Mouse (Mus musculus) liver, embryonic 14.5 days (tissue): Measurements from ENCODE around the gene Miga2. TPM values are rescaled to one million over a fixed set of nuclear protein-coding genes. Genes with fewer than 3 reads are reported as not detected.

Source experiments
- ATAC-seq: fragments of 200-750 bp; cut with Nextera tagmentation; 2 replicates; pipeline ENCODE4 v1.8.0; 2017; ENCODE audit warnings: moderate number of reproducible peaks, mild to moderate bottlenecking, moderate library complexity; ENCODE audit not compliant: insufficient read depth
- DNase-seq, 3 experiments: peaks; one replicate each; pipeline ENCODE4 v3.0.0-alpha.2; 2012 to 2013; ENCODE audit warnings: low read depth in 3 of 3, low spot score in 3 of 3
- H3K27ac ChIP-seq: fragments of 300-500 bp; sonication (generic); 2 replicates; pipeline ENCODE4 v1.5.1; 2014; ENCODE audit warnings: moderate library complexity, mild to moderate bottlenecking, control low read depth, inconsistent platforms
- H3K27me3 ChIP-seq: fragments of 300-500 bp; sonication (generic); 2 replicates; pipeline ENCODE4 v1.6.1; 2014; ENCODE audit warnings: mild to moderate bottlenecking, low read length, moderate library complexity; ENCODE audit not compliant: control insufficient read depth, insufficient read depth
- H3K36me3 ChIP-seq: fragments of 300-500 bp; sonication (generic); replicated peaks from 2 replicates; pipeline ENCODE4 v1.6.1; 2014; ENCODE audit warnings: low read depth; ENCODE audit not compliant: control insufficient read depth, insufficient read depth
- H3K4me1 ChIP-seq, 2 experiments: fragments of 200-500 bp in 1 of 2; fragments of 300-500 bp in 1 of 2; sonication (generic) in 1 of 2; replicated peaks; 2 replicates each; pipeline ENCODE4 v1.6.1; 2012 to 2014; ENCODE audit warnings: antibody characterized with exemption in 1 of 2, inconsistent platforms in 1 of 2, low read length in 1 of 2; ENCODE audit not compliant: control insufficient read depth in 2 of 2, insufficient read depth in 2 of 2
- H3K4me2 ChIP-seq: fragments of 300-500 bp; sonication (generic); 2 replicates; pipeline ENCODE4 v1.6.1; 2014; ENCODE audit warnings: low read depth, mild to moderate bottlenecking, control low read depth, moderate library complexity
- H3K4me3 ChIP-seq, 2 experiments: fragments of 200-500 bp in 1 of 2; fragments of 300-500 bp in 1 of 2; sonication (generic) in 1 of 2; 2 replicates each; pipeline ENCODE4 v1.5.1; 2012 to 2014; ENCODE audit warnings: low read depth in 2 of 2, low read length in 2 of 2, mild to moderate bottlenecking in 2 of 2, control low read depth in 1 of 2, inconsistent platforms in 1 of 2, moderate library complexity in 1 of 2; ENCODE audit not compliant: insufficient read depth in 1 of 2
- H3K9ac ChIP-seq: fragments of 300-500 bp; sonication (generic); replicated peaks from 2 replicates; pipeline ENCODE4 v1.6.1; 2014; ENCODE audit warnings: mild to moderate bottlenecking, control low read depth, moderate library complexity
- H3K9me3 ChIP-seq: fragments of 300-500 bp; sonication (generic); 2 replicates; pipeline ENCODE4 v1.6.1; 2016; ENCODE audit warnings: low read length, mixed read lengths; ENCODE audit not compliant: control insufficient read depth
- CTCF ChIP-seq: IDR thresholded peaks from 2 replicates; pipeline ENCODE4 v1.5.1; 2016; ENCODE audit warnings: antibody characterized with exemption, low read depth, control low read depth
- EP300 ChIP-seq: IDR thresholded peaks from 2 replicates; pipeline ENCODE4 v1.6.1; 2016; ENCODE audit warnings: antibody characterized with exemption, low read depth
- WGBS: fragments of 180-500 bp; shearing (Covaris S2); extraction: QIAGEN DNeasy Blood & Tissue Kit; methylation state at CpG from one replicate; pipeline ENCODE4 v1.1.7; 2014; ENCODE audit not compliant: insufficient replicate concordance; 5-methylcytosine and 5-hydroxymethylcytosine counted together
- polyA plus RNA-seq, 2 experiments: library from polyadenylated mRNA; depleted of rRNA in 1 of 2; stranded (reverse) in 1 of 2; unstranded in 1 of 2; fragments of >200 nt; fragmentation: Nextera tagmentation in 1 of 2; extraction: Ambion mirVana in 1 of 2; gene quantifications; 2 replicates each; pipeline versions ENCODE4 v1.2.1 to v1.2.3; 2012 to 2014

Gene Miga2
- polyA plus RNA-seq, 2 experiments = 5.3 to 6.9 TPM

DNA sequence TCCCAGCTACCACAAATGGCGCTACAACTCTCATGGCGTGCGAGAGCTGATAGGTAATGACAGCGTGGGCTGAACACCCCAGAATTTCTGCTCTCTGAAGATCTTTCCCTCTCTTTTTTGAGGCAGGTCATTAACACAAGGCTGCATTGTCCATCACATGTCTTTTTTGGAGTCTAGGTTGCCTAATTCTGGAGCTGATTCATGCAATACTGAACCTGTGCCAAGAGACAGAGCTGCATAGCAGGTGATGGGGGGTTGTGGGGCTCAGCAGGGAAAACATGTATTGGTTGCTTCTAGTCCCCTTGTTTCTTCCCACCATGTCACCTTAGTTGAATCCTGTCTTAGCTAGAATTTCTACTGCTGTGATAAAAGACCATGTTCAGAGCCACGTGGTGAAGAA, 38.7 kb upstream of the Miga2 start:
- DNase-seq (no peak), ATAC-seq (no peak)
- Histone ChIP-seq H3K4me1 (no peaks in the 10 kb centered on the region), H3K27me3 (no peaks in the 10 kb centered on the region), H3K36me3 (peaks cover 60% of the 10 kb centered on the region), H3K27ac (no peak overlapping the region), H3K9me3 (no peaks in the 10 kb centered on the region), H3K9ac (no peak overlapping the region), H3K4me2 (no peak overlapping the region), H3K4me3 (no peak overlapping the region)
- 82% methylated on average over 5 of the region's 5 CpGs for WGBS
- TF ChIP-seq EP300 (no peak), CTCF (no peak)

DNA sequence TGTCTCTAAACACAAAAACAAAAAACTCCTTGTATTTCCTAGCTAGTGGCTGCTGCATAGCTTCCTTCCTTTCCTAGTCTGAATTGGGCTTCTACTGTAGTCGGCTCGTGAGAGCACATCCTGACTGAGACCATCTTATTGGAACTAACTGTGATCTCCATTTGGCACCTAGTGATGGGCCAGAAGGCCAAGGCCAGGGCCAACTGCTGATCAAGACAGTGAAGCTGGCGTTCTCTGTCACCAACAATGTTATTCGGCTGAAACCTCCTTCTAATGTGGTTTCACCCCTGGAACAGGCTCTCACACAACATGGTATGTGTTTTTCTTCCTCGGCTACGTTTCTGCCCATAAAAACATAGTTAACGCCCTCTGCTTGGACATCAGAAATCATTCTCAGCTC, 36.8 kb upstream of the Miga2 start:
- Histone ChIP-seq H3K36me3 (peaks cover 77% of the 10 kb centered on the region), H3K9ac (no peak overlapping the region), H3K9me3 (no peaks in the 10 kb centered on the region), H3K4me3 (no peak overlapping the region), H3K4me1 (no peaks in the 10 kb centered on the region), H3K27ac (no peak overlapping the region), H3K27me3 (no peaks in the 10 kb centered on the region), H3K4me2 (no peak overlapping the region)
- 76% methylated on average over 7 of the region's 7 CpGs for WGBS
- DNase-seq (no peak), ATAC-seq (no peak)
- no peak for TF ChIP-seq CTCF
- no peak for TF ChIP-seq EP300

DNA sequence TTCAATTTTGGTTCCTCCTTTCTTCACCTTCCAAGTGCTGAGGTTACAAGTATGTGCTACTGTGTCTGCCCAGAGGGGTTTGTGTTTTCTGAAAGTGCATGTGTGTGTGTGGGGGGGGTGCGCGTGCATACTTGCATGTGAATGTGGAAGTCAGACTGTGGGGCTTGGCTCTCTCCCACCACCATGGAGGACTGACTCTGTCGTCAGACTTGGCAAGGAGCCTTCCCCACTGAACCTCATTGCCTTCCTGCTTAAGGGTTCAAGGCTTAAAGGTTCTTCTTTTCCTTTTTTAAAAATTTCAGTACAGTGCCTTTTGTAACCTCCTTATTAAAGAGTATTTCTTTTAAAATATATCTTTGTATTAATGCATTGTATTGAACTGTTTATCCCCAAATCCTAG, 35.2 kb upstream of the Miga2 start:
- peaks cover 77% of the 10 kb centered on the region for H3K36me3 ChIP-seq
- DNase-seq (no peak), ATAC-seq (no peak)
- H3K4me1 ChIP-seq = no peaks in the 10 kb centered on the region
- TF ChIP-seq CTCF = no peak
- TF ChIP-seq EP300 = no peak
- H3K4me3 ChIP-seq = no peak overlapping the region
- H3K4me2 ChIP-seq = no peak overlapping the region
- no peaks in the 10 kb centered on the region for H3K27me3 ChIP-seq
- H3K9ac ChIP-seq = no peak overlapping the region
- H3K27ac ChIP-seq = no peak overlapping the region
- 80% methylated on average over 3 of the region's 3 CpGs for WGBS
- no peaks in the 10 kb centered on the region for H3K9me3 ChIP-seq

DNA sequence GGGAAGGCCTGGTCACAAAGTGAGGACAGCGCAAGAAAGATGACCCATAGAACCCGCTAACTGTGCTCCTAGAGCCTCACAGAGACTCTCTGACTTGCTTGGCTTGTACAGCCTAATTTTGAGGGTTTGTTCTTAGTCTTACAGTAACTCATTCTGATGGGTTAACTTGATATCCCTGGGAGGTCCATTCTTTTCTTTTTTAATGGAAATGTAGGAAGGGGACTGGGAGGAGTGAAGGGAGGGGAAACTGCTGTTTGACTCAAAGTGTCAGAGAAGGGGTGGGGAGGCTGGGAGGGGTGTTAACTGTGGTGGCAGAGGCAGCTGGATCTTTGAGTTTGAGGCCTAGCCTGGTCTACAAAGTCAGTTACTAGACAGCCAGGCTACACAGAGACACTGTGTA, 28.7 kb upstream of the Miga2 start:
- DNase-seq = no peak
- Histone ChIP-seq H3K4me2 (no peak overlapping the region), H3K9me3 (no peaks in the 10 kb centered on the region), H3K27ac (no peak overlapping the region), H3K4me1 (no peaks in the 10 kb centered on the region), H3K36me3 (peaks cover 64% of the 10 kb centered on the region), H3K27me3 (no peaks in the 10 kb centered on the region), H3K9ac (no peak overlapping the region), H3K4me3 (no peak overlapping the region)
- no peak for TF ChIP-seq CTCF
- TF ChIP-seq EP300 = no peak
- 85% methylated on average over 2 of the region's 2 CpGs for WGBS
- no peak for ATAC-seq

GRCm38 (mm10) chr2:30336174-30336915, 27.7 kb upstream of the Miga2 start:
- H3K4me1 ChIP-seq = no peaks in the 10 kb centered on the region
- H3K27ac ChIP-seq = no peak overlapping the region
- no peak overlapping the region for H3K4me2 ChIP-seq
- WGBS = 85% methylated on average over 16 of the region's 16 CpGs
- ATAC-seq = no peak
- no peak overlapping the region for H3K9ac ChIP-seq
- no peak overlapping the region for H3K4me3 ChIP-seq
- no peaks in the 10 kb centered on the region for H3K27me3 ChIP-seq
- no peaks in the 10 kb centered on the region for H3K9me3 ChIP-seq
- peaks cover 61% of the 10 kb centered on the region for H3K36me3 ChIP-seq
- TF ChIP-seq CTCF (no peak), EP300 (no peak)
- DNase-seq = no peak
